Mouse (Mus musculus): ENCODE data around the gene Elk4. TPM values are rescaled to one million over a fixed set of nuclear protein-coding genes. Genes with fewer than 3 reads are reported as not detected.

Gene Elk4
- polyA plus RNA-seq, 1 experiment from 2014 or later, result 15.2 TPM

DNA sequence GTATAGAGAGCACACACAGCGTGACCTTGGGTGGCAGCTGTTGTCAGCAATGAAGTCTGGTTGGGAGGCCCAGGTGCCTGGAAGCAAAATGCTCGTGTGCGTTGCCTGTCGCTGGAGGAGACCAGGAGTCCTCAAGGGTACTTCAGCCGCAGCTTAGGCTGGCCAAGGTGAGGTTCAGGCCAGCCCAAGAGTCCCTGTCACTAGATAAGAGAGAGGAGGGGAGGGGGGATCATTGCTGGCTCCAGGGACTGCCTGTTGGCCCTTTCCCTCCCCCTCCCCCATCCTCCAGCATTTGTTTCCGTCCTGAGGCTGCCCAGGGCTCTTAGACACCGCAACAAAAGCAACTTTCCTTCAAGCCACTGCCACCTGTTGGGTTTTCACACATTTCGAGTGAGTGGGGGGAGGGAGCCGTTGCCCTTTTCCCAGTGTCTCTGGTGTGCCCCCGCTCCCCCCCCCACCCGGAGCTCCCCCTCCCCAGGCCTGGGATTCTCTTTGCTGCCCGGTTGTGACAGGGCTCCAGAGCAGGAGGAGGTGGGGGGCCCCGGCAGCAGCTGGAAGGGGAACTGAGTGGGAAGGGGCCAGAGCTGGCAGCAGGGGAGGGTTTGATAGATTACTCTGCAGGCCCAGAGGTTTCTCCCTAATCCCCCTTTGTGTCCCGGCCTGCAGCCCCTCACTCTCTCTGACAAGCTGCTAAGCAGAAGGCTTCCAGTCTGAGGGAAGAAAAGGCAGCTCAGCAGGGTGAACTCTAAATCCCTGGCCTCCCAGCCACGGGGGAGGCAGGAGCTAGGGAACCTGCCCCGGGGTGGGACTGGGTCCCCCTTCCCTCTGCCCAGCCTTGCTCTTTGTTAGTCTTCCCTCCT lies 36.5 kb upstream of the Elk4 start:
- DNase-seq (ENCODE audit: low spot score), result peak; percentile 69
- Histone ChIP-seq H3K27me3 (ENCODE audit: low read depth, poor library complexity, severe bottlenecking) (peaks cover 66% of the 10 kb centered on the region), H3K36me3 (no peaks in the 10 kb centered on the region), H3K27ac (peak overlapping the region; percentile 89), H3K4me1 (peaks cover 63% of the 10 kb centered on the region), H3K9me3 (replicated peaks) (no peaks in the 10 kb centered on the region), H3K4me3 (peak overlapping the region; percentile 37)
- WGBS, result 4% methylated on average over 15 of the region's 16 CpGs

DNA sequence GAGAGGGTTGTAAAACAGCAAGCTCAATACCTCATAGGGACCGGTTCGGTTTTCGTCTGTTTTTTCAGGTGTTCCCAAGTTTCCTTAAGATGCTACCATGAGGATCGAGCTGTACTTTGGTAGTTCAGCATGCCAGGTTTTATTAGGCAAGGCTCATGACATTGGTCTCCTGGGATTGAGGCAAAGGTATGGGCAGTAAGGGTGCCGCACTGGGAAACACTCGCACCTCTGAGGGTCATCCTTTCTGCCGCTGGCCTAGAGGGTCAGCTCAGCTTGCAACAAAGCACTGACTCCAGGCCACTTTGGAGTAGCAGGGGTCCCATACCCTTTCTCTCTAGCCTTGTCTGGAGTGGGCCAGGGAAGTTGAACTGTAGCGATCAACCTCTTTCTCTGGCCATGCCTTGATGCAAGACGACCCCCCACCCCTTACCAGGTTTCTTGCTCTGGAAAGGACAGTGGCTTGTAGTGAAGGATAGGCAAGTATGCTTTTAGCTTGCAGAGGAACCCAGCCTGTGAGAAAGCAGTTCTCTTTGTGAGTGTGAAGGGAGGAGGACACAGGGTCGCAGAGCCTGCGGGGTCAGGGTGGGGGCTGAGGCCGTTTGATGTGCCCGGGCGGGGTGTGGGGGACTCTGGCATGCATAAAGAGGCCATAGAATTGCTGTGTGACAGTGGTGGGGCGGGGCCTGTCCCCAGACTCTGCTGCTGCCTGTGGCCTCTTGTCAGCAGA lies 35.5 kb upstream of the Elk4 start:
- WGBS, result 6% methylated on average over 15 of the region's 15 CpGs
- Histone ChIP-seq H3K4me3 (peak overlapping the region; percentile 26), H3K36me3 (no peaks in the 10 kb centered on the region), H3K4me1 (peaks cover 57% of the 10 kb centered on the region), H3K9me3 (replicated peaks) (no peaks in the 10 kb centered on the region), H3K27me3 (ENCODE audit: low read depth, poor library complexity, severe bottlenecking) (peaks cover 56% of the 10 kb centered on the region), H3K27ac (peak overlapping the region; percentile 89)
- DNase-seq (ENCODE audit: low spot score), result peak; percentile 52

DNA sequence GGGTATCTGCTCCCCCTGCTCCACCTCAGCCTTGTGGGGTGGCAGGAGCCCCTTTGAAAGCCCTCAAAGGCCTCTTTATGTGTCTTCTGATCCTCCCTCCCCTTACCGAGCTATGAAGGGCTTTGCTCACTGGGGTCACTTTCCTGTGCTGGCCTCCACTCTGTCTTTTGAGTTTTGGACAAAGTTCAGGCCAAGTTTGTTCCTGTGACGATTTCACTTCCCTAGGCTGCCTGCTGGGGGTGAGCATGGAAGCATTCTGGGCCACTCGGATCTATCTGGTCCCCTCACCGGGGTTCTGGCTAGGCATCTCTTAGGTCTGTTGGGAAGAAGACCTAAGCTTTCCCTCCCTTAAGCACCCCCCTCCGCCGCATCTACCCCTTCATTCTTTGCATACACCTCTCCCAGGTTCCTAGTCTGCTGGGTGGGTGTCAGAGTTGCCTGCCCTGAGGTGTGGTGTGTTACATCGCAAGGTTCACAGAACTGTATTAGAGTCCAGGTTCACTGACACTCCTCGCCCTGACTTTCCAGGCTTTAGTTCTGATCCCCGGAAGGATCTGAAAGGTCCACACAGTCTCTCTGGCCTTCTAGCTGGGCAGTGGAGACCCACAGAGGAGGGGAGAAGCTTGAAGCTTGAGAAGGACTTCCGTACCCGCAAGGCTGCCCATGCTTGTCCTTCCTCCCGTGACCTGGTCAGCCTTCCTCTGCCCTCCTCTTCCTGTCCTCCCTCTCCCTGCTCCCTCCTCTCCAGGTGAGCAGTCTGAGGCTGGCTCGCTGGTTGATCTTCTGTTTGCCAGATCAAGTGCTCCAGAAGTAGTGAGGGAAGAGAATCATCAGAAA lies 34.7 kb upstream of the Elk4 start:
- Histone ChIP-seq H3K9me3 (replicated peaks) (no peaks in the 10 kb centered on the region), H3K27ac (peak overlapping the region; percentile 89), H3K4me3 (peak overlapping the region; percentile 26), H3K4me1 (peaks cover 57% of the 10 kb centered on the region), H3K27me3 (ENCODE audit: low read depth, poor library complexity, severe bottlenecking) (peaks cover 48% of the 10 kb centered on the region), H3K36me3 (no peaks in the 10 kb centered on the region)
- WGBS, result 19% methylated on average over 13 of the region's 13 CpGs
- no peak for DNase-seq (ENCODE audit: low spot score)

DNA sequence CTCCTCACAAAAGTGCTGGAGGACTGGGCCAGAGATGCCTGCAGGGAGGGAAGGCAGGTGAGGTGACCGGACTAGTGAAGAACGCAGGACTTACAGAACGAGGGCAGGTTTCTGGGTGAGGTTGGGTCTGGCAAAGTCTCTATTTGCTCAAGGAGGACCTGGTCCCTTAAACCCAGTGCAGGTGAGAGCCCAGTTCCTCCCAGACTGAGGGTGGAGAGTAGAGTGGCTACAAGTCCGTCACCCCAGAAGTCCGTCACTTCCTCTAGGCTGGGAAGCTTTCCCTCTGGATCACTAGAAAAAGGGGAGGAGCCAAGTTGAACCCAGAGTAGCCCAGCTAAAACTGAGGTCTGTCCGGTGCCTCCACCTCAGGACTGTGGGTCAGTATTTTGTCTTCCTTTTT lies 33.4 kb upstream of the Elk4 start:
- H3K4me3 ChIP-seq, result no peak overlapping the region
- WGBS, result 73% methylated on average over 6 of the region's 6 CpGs
- H3K27me3 ChIP-seq (ENCODE audit: low read depth, poor library complexity, severe bottlenecking), result peaks cover 41% of the 10 kb centered on the region
- H3K4me1 ChIP-seq, result peaks cover 52% of the 10 kb centered on the region
- no peaks in the 10 kb centered on the region for H3K9me3 ChIP-seq (replicated peaks)
- no peak for DNase-seq (ENCODE audit: low spot score)
- no peaks in the 10 kb centered on the region for H3K36me3 ChIP-seq
- no peak overlapping the region; the same call in 1 of the 2 replicates for H3K27ac ChIP-seq

DNA sequence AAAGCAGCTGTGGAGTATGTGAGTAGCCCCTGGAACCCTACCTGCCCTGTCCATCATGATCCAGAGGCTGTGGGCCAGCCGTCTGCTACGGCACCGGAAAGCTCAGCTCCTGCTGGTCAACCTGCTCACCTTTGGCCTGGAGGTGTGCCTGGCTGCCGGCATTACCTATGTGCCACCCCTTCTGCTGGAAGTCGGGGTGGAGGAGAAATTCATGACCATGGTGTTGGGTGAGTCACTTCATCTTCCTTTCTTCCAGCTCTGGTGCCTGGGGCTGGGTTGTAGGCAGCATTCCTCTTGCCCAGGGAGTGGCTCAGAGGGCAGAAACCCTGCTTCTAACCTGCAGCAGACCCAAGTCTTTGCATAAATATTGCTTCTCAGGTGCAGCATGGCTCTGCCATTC lies 30.5 kb upstream of the Elk4 start:
- WGBS, result 81% methylated on average over 5 of the region's 5 CpGs
- DNase-seq (ENCODE audit: low spot score), result no peak
- H3K27me3 ChIP-seq (ENCODE audit: low read depth, poor library complexity, severe bottlenecking), result peaks cover 25% of the 10 kb centered on the region
- no peak overlapping the region for H3K27ac ChIP-seq
- H3K4me3 ChIP-seq, result no peak overlapping the region
- H3K9me3 ChIP-seq (replicated peaks), result no peaks in the 10 kb centered on the region
- peaks cover 36% of the 10 kb centered on the region for H3K4me1 ChIP-seq
- H3K36me3 ChIP-seq, result no peaks in the 10 kb centered on the region

DNA sequence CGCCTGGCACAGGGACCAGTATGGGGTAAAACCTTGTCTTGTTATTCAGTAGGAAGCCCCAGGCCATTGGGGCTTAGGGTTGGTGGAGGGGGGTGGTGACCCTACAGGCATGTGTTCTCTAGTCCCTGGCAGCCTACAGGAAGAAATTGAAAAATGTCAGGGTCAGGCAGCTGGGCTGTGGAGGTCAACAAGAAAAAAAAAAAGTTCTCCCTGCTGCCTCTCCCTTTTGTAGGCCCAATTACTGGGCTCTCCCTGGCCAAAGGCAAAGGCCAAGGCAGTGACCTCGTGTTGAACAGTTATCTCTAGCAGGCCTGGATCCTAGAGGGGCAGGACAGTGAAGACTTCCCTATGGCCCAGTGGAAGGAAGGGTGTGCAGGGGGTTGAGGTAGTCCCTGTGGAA lies 26.9 kb upstream of the Elk4 start:
- Histone ChIP-seq H3K9me3 (replicated peaks) (no peaks in the 10 kb centered on the region), H3K27me3 (ENCODE audit: low read depth, poor library complexity, severe bottlenecking) (no peaks in the 10 kb centered on the region), H3K4me3 (no peak overlapping the region), H3K27ac (no peak overlapping the region), H3K4me1 (peaks cover 9% of the 10 kb centered on the region), H3K36me3 (no peaks in the 10 kb centered on the region)
- no peak for DNase-seq (ENCODE audit: low spot score)
- WGBS, result 26% methylated on average over 2 of the region's 2 CpGs

DNA sequence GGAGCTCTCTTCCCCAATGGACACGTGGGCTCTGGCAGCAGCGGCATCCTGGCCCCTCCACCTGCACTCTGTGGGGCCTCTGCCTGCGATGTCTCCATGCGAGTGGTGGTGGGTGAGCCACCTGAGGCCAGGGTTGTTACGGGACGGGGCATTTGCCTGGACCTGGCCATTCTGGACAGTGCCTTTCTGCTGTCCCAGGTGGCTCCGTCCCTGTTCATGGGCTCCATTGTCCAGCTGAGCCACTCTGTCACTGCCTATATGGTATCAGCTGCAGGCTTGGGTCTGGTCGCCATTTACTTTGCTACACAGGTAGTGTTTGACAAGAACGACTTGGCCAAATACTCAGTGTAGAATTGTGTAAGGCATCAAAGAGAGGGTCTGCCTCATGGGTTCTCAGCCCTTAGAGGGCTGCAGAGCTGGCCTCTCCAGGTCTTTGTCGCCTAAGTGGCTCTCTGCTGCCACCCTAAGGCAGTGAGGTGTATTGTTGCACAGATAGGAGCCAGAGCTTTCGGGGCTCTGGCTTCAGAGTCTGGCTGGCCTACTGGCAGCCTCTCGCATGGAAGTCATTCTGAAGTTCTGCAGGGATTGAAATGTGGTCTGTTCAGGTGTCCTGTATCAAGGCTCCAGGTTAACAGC lies 25.9 kb upstream of the Elk4 start:
- Histone ChIP-seq H3K27ac (no peak overlapping the region; the same call in 1 of the 2 replicates), H3K9me3 (replicated peaks) (no peaks in the 10 kb centered on the region), H3K27me3 (ENCODE audit: low read depth, poor library complexity, severe bottlenecking) (no peaks in the 10 kb centered on the region), H3K4me1 (peaks cover 8% of the 10 kb centered on the region), H3K36me3 (no peaks in the 10 kb centered on the region), H3K4me3 (no peak overlapping the region)
- 52% methylated on average over 12 of the region's 12 CpGs for WGBS
- peak; percentile 78 for DNase-seq (ENCODE audit: low spot score)

DNA sequence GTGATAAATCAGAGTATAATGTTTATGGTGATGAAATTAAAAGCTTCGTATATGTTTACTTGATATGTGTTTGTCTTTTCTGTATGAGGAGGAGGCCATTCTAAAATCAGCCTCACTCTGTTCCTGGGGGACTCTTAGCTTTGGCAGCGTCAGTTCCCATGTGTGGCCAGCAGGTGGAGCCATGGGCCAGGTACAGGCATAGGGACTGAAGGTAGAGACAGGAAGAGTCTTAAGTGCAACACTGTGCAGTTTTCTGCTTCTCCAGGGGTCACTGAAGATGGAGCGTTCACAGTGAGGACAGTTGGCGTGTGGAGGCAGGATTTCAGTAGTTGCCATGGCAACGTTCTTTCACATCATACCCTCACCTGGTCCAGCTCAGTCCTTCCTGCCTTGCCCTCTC lies 24.5 kb upstream of the Elk4 start:
- H3K4me1 ChIP-seq, result peaks cover 8% of the 10 kb centered on the region
- WGBS, result 10% methylated on average over 5 of the region's 5 CpGs
- H3K36me3 ChIP-seq, result no peaks in the 10 kb centered on the region
- no peak overlapping the region for H3K4me3 ChIP-seq
- DNase-seq (ENCODE audit: low spot score), result peak; percentile 88
- H3K27me3 ChIP-seq (ENCODE audit: low read depth, poor library complexity, severe bottlenecking), result no peaks in the 10 kb centered on the region
- no peaks in the 10 kb centered on the region for H3K9me3 ChIP-seq (replicated peaks)
- H3K27ac ChIP-seq, result no peak overlapping the region

DNA sequence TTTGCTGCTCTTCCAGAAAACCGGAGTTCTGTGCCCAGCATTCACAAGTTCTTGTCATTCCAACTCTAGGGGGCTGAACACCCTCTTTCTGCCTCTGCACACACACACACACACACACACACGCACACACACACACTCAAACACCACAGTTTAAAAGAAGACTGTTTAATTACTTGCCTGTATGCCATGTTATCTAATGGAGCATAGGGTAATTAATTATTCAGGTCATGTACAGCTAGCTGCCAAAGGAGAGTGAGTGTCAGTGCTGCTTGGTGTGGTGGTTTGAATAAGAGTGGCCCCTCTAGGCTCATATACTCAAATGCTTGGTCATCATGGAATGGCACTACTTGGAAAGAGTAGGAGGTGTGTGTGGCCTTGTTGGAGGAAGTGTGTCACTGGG lies 23.6 kb upstream of the Elk4 start:
- WGBS, result 83% methylated on average over 2 of the region's 2 CpGs
- Histone ChIP-seq H3K4me1 (peaks cover 8% of the 10 kb centered on the region), H3K27me3 (ENCODE audit: low read depth, poor library complexity, severe bottlenecking) (no peaks in the 10 kb centered on the region), H3K36me3 (no peaks in the 10 kb centered on the region), H3K27ac (no peak overlapping the region), H3K4me3 (no peak overlapping the region), H3K9me3 (replicated peaks) (no peaks in the 10 kb centered on the region)
- DNase-seq (ENCODE audit: low spot score), result no peak

DNA sequence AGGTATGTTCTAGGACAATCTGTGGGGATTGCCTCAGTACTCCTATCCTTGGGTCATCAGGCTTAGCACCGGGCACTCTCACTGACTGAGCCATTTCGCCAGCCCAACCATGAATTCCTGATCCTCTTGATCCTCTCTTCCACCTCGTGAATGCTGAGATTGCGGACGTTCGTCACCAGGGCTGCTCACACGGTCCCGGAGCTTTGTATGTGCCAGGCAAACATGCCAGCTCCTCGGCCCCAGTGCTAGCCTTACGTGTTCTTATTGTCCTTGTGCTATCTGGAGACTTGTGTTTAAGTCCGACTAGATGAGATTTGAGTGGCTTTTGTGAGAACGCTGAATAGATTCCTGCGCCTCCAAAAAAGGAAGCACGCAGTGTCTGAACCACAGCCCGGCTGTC lies 20.0 kb upstream of the Elk4 start:
- WGBS, result 84% methylated on average over 15 of the region's 15 CpGs
- H3K36me3 ChIP-seq, result no peaks in the 10 kb centered on the region
- H3K4me3 ChIP-seq, result no peak overlapping the region
- no peak overlapping the region for H3K27ac ChIP-seq
- H3K4me1 ChIP-seq, result no peaks in the 10 kb centered on the region
- H3K27me3 ChIP-seq (ENCODE audit: low read depth, poor library complexity, severe bottlenecking), result no peaks in the 10 kb centered on the region
- no peak for DNase-seq (ENCODE audit: low spot score)
- H3K9me3 ChIP-seq (replicated peaks), result no peaks in the 10 kb centered on the region

DNA sequence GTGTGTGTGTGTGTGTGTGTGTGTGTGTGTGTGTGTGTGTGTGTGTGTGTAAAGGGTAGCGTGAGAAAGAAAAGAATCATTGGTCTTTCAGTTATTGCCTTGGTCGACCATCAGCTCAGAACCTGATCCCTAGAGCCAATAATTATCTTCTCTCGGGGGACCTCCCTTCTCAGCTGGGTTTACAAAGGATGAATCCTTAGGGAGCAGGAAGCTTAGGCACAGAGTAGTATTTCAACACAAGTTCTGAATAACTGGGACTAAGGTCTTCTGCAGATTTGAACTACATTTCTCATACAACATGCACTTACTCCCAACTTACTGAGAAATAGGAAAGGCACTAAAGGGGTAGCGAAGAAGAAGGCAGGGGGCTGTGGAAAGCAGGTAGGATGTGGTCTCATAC lies 17.9 kb upstream of the Elk4 start:
- WGBS, result 80% methylated on average over 4 of the region's 4 CpGs
- no peaks in the 10 kb centered on the region for H3K9me3 ChIP-seq (replicated peaks)
- DNase-seq (ENCODE audit: low spot score), result no peak
- no peaks in the 10 kb centered on the region for H3K36me3 ChIP-seq
- no peak overlapping the region for H3K4me3 ChIP-seq
- H3K27ac ChIP-seq, result no peak overlapping the region
- H3K27me3 ChIP-seq (ENCODE audit: low read depth, poor library complexity, severe bottlenecking), result no peaks in the 10 kb centered on the region
- no peaks in the 10 kb centered on the region for H3K4me1 ChIP-seq

DNA sequence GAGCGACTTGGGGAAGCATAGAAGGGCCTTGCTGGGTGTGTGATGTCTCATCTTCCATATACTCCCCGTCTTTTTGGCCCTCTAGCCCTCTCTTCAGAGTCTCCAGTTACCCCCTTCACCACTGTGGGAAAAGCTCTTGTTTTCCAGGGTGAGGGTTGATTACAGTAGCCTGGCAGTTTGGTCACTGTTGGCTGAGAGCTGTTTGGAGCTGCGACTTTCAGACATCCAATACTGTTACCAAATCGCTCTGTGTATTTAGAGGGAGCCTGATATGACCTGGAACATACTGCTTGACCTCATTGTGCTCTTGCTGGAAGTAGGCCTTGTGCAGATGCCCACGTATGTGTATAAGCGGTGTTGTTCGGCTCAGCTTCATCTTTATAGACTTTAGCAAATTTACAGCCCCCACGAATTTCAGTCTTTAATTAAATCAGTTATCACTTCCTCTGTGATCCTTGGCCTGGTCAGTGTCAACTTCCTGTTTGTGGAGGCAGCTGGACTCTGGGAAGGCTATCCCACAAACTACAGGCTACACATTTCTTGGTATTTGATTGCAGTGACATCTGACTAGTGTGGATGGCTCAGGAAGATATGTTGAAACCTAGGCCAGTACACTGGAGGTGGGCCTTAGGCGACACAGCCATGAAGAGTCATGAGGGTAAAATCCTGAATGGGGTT lies 17.2 kb upstream of the Elk4 start:
- 83% methylated on average over 9 of the region's 9 CpGs for WGBS
- no peaks in the 10 kb centered on the region for H3K36me3 ChIP-seq
- H3K27ac ChIP-seq, result no peak overlapping the region
- no peak overlapping the region for H3K4me3 ChIP-seq
- H3K27me3 ChIP-seq (ENCODE audit: low read depth, poor library complexity, severe bottlenecking), result no peaks in the 10 kb centered on the region
- no peaks in the 10 kb centered on the region for H3K9me3 ChIP-seq (replicated peaks)
- H3K4me1 ChIP-seq, result no peaks in the 10 kb centered on the region
- no peak for DNase-seq (ENCODE audit: low spot score)
